Mouse (Mus musculus) cortical plate, adult 2 months (tissue): ENCODE results near the gene Cgnl1.

Source experiments
- CTCF ChIP-seq: fragments of 200-500 bp; IDR thresholded peaks from 2 replicates; pipeline ENCODE4 v1.5.1; 2011; ENCODE audit warnings: mild to moderate bottlenecking, control low read depth, low read length; ENCODE audit not compliant: insufficient read depth; ENCODE audit errors: extremely low read depth
- POLR2A ChIP-seq: fragments of 200-500 bp; IDR thresholded peaks from 2 replicates; pipeline ENCODE4 v1.6.1; 2011; ENCODE audit warnings: mild to moderate bottlenecking, low read length, control low read depth; ENCODE audit not compliant: insufficient read depth; ENCODE audit errors: extremely low read depth

DNA sequence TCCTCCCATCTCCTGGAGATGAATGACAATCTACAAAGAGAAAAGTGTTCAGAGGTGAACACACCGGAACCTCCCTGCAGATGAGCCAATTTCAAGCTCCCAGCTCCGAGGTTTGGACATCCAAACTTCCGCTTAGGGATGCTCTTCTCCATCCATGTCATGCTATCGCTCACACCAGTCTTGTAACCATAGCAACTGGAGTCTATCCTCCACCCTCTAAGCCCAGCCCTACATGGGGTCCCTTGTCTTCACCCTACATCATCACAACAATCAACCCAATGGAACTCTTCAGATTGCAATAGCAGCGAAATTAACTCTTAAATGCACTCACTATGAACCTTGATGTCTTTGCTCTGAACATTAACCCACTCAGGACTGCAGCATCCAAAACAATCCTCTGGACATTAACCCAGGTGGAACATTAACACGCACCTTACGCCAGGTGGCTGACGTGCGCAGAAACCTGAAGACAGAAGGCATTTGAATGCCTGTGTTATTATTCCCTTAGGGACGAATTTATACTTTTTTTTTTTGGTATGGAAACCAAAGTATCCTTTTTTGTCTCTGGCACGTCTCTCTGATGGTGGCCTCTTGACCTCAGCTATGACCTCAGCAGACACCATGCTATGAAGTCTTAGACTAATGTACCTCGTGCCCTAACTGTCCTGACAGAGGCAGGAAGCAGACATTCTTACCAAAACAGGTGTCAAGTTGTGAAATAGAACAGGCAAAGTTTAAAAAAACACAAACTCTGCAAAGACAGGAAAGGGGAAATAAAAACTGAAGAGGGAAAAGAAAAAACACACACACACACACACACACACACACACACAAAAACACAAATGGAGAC lies 33.1 kb downstream of the Cgnl1 start:
- no peak for TF ChIP-seq POLR2A
- TF ChIP-seq CTCF, result no peak
